Mouse (Mus musculus): ENCODE data around the gene Pdcd5. TPM values are rescaled to one million over a fixed set of nuclear protein-coding genes. Genes with fewer than 3 reads are reported as not detected.

The Pdcd5 gene
- polyA plus RNA-seq, 1 experiment from 2014 or later: 143 TPM

DNA sequence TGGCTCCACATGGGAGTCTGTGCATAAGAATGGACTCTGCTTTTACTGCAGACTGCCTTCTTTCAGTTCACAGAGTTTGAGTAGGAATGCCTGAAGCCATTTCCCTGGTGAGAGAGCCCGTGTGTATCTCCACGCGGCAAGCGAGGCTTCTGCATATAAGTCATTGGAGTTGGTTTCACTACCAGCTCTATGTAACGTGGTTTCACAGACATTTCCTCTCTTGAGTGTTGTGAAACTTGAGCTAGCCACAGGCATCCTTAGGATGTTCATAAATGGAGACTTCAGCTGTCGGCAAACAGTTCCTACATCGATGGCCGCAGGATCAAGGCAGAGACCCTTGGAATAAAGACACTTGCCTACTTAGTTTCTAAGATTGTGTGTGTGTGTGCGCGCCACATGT lies 38.1 kb downstream of the Pdcd5 start:
- no peak overlapping the region for H3K4me3 ChIP-seq (ENCODE audit: inconsistent target)
- 41% methylated on average over 10 of the region's 10 CpGs for WGBS (ENCODE audit: missing documents)
- H3K36me3 ChIP-seq (ENCODE audit: inconsistent target): peaks cover 52% of the 10 kb centered on the region; the same call in 1 of the 2 replicates
- no peaks in the 10 kb centered on the region for H3K79me2 ChIP-seq (ENCODE audit: inconsistent target)
- H3K27ac ChIP-seq: no peak overlapping the region

DNA sequence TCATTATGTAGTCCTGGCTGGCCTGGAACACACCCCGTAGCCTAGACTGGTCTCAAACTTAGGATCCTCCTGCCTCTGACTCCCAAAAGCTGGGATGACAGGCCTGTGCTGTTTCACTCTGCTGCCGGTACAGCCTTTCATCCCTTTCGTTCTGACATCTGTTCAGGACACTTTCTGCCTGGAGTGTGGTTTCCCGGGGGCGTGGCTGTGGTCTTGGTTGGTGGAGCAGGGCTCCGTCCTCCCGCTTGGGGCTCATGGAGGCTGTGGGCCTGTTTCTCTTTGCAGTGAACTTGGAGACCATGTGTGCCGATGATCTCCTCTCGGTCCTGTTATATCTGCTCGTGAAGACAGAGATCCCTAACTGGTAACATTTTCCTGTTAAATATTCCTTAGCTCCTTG lies 40.5 kb downstream of the Pdcd5 start:
- H3K4me3 ChIP-seq (ENCODE audit: inconsistent target): no peak overlapping the region
- no peak overlapping the region for H3K27ac ChIP-seq
- 58% methylated on average over 10 of the region's 10 CpGs for WGBS (ENCODE audit: missing documents)
- no peaks in the 10 kb centered on the region for H3K79me2 ChIP-seq (ENCODE audit: inconsistent target)
- peaks cover 43% of the 10 kb centered on the region; the same call in 1 of the 2 replicates for H3K36me3 ChIP-seq (ENCODE audit: inconsistent target)

DNA sequence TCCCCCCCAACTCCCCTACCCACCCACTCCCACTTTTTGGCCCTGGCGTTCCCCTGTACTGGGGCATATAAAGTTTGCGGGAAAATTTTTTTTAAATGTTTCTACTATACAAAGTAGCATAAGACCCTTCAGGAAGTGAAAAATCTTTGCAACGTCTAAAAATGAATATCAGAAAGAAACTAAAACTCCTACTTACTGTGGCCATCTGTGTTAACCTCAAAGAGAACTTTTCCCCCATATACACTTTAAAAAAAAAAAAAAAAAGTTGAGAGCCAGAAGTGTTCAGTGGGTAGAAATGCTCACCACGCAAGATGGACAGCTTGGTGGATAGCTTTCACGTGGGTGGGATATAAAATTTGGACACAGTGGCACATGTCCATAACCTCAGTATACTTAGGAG lies 44.6 kb downstream of the Pdcd5 start:
- Histone ChIP-seq H3K79me2 (ENCODE audit: inconsistent target) (no peaks in the 10 kb centered on the region), H3K4me3 (ENCODE audit: inconsistent target) (no peak overlapping the region), H3K36me3 (ENCODE audit: inconsistent target) (peaks cover 21% of the 10 kb centered on the region; the same call in 1 of the 2 replicates), H3K27ac (no peak overlapping the region)
- WGBS (ENCODE audit: missing documents): 82% methylated on average over 3 of the region's 5 CpGs

DNA sequence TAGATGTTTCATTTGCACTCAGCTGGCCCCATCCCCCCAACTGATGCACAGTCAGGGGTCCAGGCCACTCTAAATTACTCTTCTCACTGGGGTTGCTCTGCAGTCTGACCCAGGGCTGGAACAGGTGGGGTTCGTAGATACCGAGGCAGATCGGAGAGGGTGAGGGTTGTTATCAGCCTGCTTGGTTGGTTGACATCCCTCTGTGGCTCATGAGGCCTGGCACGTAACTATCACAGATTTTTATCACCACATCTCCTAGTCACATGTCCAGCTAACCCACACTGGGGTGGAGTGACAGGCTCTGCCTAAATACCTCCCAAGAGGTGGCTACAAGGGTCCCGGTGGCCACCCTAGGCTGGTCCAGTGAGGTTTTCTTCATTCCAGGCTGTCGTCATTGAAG lies 46.2 kb downstream of the Pdcd5 start:
- peaks cover 13% of the 10 kb centered on the region; the same call in 1 of the 2 replicates for H3K36me3 ChIP-seq (ENCODE audit: inconsistent target)

DNA sequence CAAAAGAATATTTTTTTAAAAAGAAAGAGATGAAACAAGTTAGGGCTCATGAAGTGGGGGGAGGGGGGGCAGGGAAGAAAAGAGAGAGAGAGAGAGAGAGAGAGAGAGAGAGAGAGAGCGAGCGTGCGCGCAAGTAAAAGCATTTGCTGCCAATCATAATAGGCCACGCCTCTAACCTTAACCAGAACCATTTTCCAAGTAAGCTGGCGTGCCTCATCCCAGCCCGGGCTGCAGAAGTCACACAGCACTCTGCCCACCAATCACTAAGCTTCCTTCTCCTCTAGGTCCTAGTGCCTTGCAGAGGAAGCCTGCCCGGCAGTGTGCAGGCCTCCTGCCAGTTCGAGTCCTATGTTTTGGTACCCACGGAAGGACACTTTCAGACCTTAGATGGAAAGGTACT lies 47.3 kb downstream of the Pdcd5 start:
- Histone ChIP-seq H3K27ac (no peak overlapping the region), H3K79me2 (ENCODE audit: inconsistent target) (no peaks in the 10 kb centered on the region), H3K4me3 (ENCODE audit: inconsistent target) (no peak overlapping the region), H3K36me3 (ENCODE audit: inconsistent target) (peaks cover 18% of the 10 kb centered on the region; the same call in 1 of the 2 replicates)
- WGBS (ENCODE audit: missing documents): 96% methylated on average over 8 of the region's 10 CpGs

More for the DNA sequence above, 46.2 kb downstream of the Pdcd5 start:
- Histone ChIP-seq H3K4me3 (ENCODE audit: inconsistent target) (no peak overlapping the region), H3K79me2 (ENCODE audit: inconsistent target) (no peaks in the 10 kb centered on the region), H3K27ac (no peak overlapping the region)
- 97% methylated on average over 6 of the region's 6 CpGs for WGBS (ENCODE audit: missing documents)

DNA sequence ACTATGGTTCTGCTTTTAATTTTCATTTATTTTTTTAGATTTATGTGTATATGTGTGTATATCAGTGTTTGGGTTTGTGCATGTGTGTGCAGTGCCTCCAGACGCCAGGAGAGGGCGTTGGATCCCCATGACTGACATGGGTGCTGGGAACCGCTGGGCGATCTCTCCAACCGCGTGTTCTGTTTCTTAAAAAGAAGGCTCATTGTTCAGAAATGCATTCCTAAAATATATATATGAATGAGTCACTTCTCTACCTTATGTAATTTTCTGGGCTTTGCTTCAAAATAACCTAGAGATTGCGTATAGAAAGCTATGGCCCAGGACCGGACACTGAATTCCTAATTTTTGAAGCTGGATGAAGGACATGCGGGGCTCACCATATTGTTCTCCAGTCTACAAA lies 47.8 kb downstream of the Pdcd5 start:
- 98% methylated on average over 6 of the region's 9 CpGs for WGBS (ENCODE audit: missing documents)
- no peak overlapping the region for H3K27ac ChIP-seq
- H3K79me2 ChIP-seq (ENCODE audit: inconsistent target): no peaks in the 10 kb centered on the region
- H3K4me3 ChIP-seq (ENCODE audit: inconsistent target): no peak overlapping the region
- peaks cover 18% of the 10 kb centered on the region; the same call in 1 of the 2 replicates for H3K36me3 ChIP-seq (ENCODE audit: inconsistent target)

DNA sequence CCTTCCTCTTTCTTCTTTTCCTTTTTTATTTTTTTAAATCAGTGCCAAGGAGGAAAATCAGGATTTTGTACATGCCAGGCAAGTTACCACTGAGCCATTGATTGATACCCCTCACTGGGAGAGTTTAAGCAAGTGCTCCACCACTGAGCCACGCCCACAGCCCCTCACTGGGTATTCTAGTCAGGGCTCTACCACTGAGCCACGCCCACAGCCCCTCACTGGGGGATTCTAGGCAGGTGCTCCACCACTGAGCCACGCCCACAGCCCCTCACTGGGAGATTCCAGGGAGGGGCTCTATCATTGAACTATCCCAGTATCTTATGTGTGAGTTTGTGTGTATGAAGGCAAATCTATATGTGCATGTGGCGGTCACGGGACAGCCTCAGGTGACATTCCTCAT lies 53.0 kb downstream of the Pdcd5 start:
- Histone ChIP-seq H3K36me3 (ENCODE audit: inconsistent target) (peaks cover 25% of the 10 kb centered on the region; the same call in 1 of the 2 replicates), H3K79me2 (ENCODE audit: inconsistent target) (no peaks in the 10 kb centered on the region; the same call in 1 of the 2 replicates), H3K27ac (no peak overlapping the region), H3K4me3 (ENCODE audit: inconsistent target) (no peak overlapping the region)
- 90% methylated on average over 4 of the region's 5 CpGs for WGBS (ENCODE audit: missing documents)

Other genes starting within 250 kb of the Pdcd5 start
- gene Slc7a9, start 198.7 kb downstream of the Pdcd5 start, polyA plus RNA-seq (2018): not detected in 3 replicates
- 0.17 TPM in 1 of 3 replicates, not detected in the others for gene Tdrd12, start 109.8 kb downstream of the Pdcd5 start, polyA plus RNA-seq (2018)
- 23.5 to 38.0 TPM (median 30.5 TPM) in 3 replicates for gene Nudt19, start 91.2 kb downstream of the Pdcd5 start, polyA plus RNA-seq (2018)
- gene Rgs9bp, start 61.9 kb downstream of the Pdcd5 start, polyA plus RNA-seq (2018): 0.01 TPM in 1 of 3 replicates, not detected in the others
- 12.4 to 15.4 TPM (median 15.2 TPM) in 3 replicates for gene Ankrd27, start 61.3 kb downstream of the Pdcd5 start, polyA plus RNA-seq (2018)
- 0.16 to 0.46 TPM (median 0.42 TPM) in 3 replicates for gene Dpy19l3, start 106.9 kb upstream of the Pdcd5 start, polyA plus RNA-seq (2018)
- 0.10 to 0.16 TPM in 2 of 3 replicates, not detected in the other for gene Zfp507, start 155.5 kb upstream of the Pdcd5 start, polyA plus RNA-seq (2018)